In the genomic region with DNA sequence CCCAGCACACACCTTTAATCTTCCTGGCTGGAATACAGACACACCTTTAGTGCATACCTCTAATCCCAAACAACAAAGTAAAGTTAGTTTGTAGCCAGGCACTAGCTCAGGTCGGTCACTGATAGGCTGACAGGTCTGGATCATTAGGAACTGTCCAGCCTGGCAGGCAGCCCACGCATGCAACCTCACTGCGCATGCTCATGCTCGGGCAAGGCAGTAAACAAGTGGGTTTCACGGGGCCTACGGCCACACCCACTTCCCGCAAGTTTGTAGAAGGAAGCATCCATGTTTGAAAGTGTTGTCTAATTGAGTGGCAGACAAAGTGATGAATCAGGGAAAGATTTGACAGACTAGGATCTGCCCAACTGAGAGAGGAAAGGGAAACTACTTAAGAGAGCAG, we compare ENCODE assay signal across 19 mouse cellular contexts. TPM values are rescaled to one million over a fixed set of nuclear protein-coding genes. Genes with fewer than 3 reads are reported as not detected.
"Had no signal": no experiment of that assay in that cellular context is flagged by ENCODE, and none has a peak within 500 bp of the region (broad histone marks: within the 10 kb centered on the region; RNA-seq: fewer than 3 reads in every experiment).

No protein-coding gene starts in this region.

- H3K36me3 ChIP-seq: lung, embryonic 15.5 days; midbrain, embryonic 10.5 days; midbrain, embryonic 12.5 days; neural tube, embryonic 13.5 days; neural tube, embryonic 15.5 days had no signal

- H3K9me3 ChIP-seq: lung, embryonic 15.5 days; midbrain, embryonic 10.5 days; midbrain, embryonic 12.5 days; neural tube, embryonic 13.5 days; neural tube, embryonic 15.5 days had no signal

- ATAC-seq: liver, postnatal 0 days; midbrain, embryonic 16.5 days had no signal

- H3K4me2 ChIP-seq: lung, embryonic 15.5 days; midbrain, embryonic 12.5 days; neural tube, embryonic 13.5 days; neural tube, embryonic 15.5 days had no signal

- H3K4me1 ChIP-seq: midbrain, embryonic 12.5 days; neural tube, embryonic 13.5 days; neural tube, embryonic 15.5 days had no signal

- H3K27me3 ChIP-seq: lung, embryonic 15.5 days; midbrain, embryonic 12.5 days; neural tube, embryonic 13.5 days; neural tube, embryonic 15.5 days had no signal

- DNase-seq: liver, postnatal 0 days; lung, adult 2 months; midbrain, embryonic 14.5 days; right cerebral cortex, postnatal 4 days; spleen, adult 18-20 months; thymus, adult 18-20 months; thymus, postnatal 14 days; thymus, postnatal 36 days had no signal

- H3K9ac ChIP-seq: liver, postnatal 0 days; lung, embryonic 15.5 days; midbrain, embryonic 12.5 days; neural tube, embryonic 13.5 days; neural tube, embryonic 15.5 days had no signal

- H3K27ac ChIP-seq: lung, embryonic 15.5 days; midbrain, embryonic 10.5 days; midbrain, embryonic 12.5 days; neural tube, embryonic 13.5 days; neural tube, embryonic 15.5 days had no signal

- H3K4me3 ChIP-seq: lung, embryonic 15.5 days; midbrain, embryonic 10.5 days; midbrain, embryonic 12.5 days; myocyte; neural tube, embryonic 13.5 days; neural tube, embryonic 15.5 days had no signal

RNA-seq across cellular contexts. Expression of a gene that starts 19.6 kb away (rescaled TPM):
- polyA plus RNA-seq: myocyte had no signal

RNA-seq across cellular contexts. Expression of a gene that starts 30.7 kb away (rescaled TPM):
- polyA plus RNA-seq: liver, postnatal 0 days; lung, adult 2 months; lung, embryonic 15.5 days; midbrain, embryonic 10.5 days; midbrain, embryonic 12.5 days; midbrain, embryonic 14.5 days; midbrain, embryonic 16.5 days; myocyte; neural tube, embryonic 11.5 days; neural tube, embryonic 13.5 days; neural tube, embryonic 15.5 days; small intestine, adult 2 months; stomach, embryonic 14.5 days; thymus, postnatal 0 days had no signal

RNA-seq across cellular contexts. Expression of a gene that starts 42.6 kb away (rescaled TPM):
- polyA plus RNA-seq: liver, postnatal 0 days; midbrain, embryonic 10.5 days; midbrain, embryonic 12.5 days; midbrain, embryonic 14.5 days; midbrain, embryonic 16.5 days; myocyte; neural tube, embryonic 11.5 days; neural tube, embryonic 13.5 days; neural tube, embryonic 15.5 days; small intestine, adult 2 months; thymus, postnatal 0 days had no signal

RNA-seq across cellular contexts. Expression of a gene that starts 50.8 kb away (rescaled TPM):
- polyA plus RNA-seq: liver, postnatal 0 days; lung, embryonic 15.5 days; midbrain, embryonic 10.5 days; midbrain, embryonic 12.5 days; midbrain, embryonic 14.5 days; midbrain, embryonic 16.5 days; myocyte; neural tube, embryonic 11.5 days; neural tube, embryonic 13.5 days; neural tube, embryonic 15.5 days; small intestine, adult 2 months; stomach, embryonic 14.5 days; thymus, postnatal 0 days had no signal
